Mouse (Mus musculus) retina, postnatal 7 days (tissue): ENCODE results near the gene Ubash3b.

Source experiments
- DNase-seq: peaks from one replicate; pipeline ENCODE4 v3.0.0-alpha.2; 2012; ENCODE audit warnings: low read depth, low spot score

Ubash3b gene

DNA sequence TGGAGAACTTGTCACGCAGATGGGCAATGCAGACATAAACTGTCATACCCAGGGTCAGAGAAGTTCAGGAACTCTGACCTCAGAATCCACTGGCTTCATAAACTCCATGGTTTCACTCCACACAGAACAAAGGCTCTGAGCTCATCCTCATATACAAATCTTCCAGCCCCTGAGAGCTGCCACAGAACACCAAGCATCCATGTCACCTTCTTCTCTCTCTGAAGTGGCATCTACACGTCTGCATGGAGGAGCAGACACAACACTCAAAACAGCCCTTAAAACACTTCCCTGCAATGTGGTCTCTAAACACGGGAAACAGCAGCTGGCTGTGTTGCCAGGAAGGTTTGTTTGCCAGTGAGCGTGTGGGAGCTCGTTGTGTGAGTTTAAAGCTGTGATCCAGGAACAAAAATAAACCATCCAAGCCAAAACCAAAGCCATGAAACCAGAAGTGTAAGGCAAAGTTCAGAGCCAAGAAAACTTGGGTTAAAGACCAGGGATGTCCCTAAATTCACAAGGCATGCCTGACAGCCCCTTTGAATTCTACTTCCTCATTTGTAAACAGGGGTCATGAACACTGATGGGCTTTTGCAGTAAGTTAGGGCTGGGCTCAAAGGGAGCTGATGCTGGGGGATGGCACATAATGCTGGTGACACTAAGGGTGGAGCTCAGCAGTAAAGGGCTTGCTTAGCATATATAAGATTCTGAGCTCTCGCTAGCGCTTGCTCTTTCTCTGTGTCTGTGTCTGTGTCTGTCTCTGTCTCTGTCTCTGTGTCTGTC, 24.6 kb downstream of the Ubash3b start:
- no peak for DNase-seq

- no peak for DNase-seq
Observed at GRCm38 (mm10) chr9:41136273-41136672, 25.2 kb downstream of the Ubash3b start.

- no peak for DNase-seq
Observed at GRCm38 (mm10) chr9:41134907-41135306, 26.6 kb downstream of the Ubash3b start.

- DNase-seq, result no peak
Observed at GRCm38 (mm10) chr9:41130563-41130962, 30.9 kb downstream of the Ubash3b start.

GRCm38 (mm10) chr9:41129802-41130480, 31.6 kb downstream of the Ubash3b start:
- DNase-seq, result no peak

GRCm38 (mm10) chr9:41129273-41129672, 32.2 kb downstream of the Ubash3b start:
- no peak for DNase-seq

GRCm38 (mm10) chr9:41126723-41127122, 34.8 kb downstream of the Ubash3b start:
- DNase-seq, result no peak

GRCm38 (mm10) chr9:41124305-41124704, 37.2 kb downstream of the Ubash3b start:
- no peak for DNase-seq

GRCm38 (mm10) chr9:41122390-41123110, 38.9 kb downstream of the Ubash3b start:
- DNase-seq, result peak; percentile 11

DNA sequence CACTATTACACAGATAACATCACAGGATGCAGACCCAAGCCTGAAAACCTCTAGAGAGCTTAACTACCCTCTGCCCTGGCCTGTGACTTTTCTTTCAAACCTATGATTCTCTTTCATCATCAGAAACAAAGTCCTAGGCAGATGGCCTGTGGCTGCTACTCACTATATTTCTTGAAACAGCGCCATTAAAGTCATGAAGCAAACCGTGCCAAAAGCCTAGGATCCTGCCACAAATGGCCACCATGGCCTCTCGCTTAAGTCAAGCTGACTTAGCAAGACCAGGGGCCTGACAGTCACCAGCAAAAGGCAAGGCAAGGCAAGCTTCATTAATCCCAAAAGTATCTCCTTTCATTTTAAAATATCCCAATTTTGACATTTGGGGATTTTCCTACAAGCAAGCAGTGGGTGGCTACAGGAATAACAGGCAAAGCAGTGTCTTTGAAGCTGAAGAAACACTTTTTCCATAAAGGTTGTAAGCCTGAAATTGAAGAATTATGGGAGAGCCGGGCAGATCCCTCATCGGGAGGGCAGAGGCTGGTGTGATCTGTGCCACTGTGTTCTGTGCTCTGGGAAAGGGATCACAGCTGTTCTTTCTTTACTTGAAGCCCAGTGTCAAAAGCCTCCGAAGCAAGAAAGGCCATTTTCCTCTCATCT, 39.7 kb downstream of the Ubash3b start:
- no peak for DNase-seq

- DNase-seq, result no peak
Observed at GRCm38 (mm10) chr9:41119958-41120357, 41.5 kb downstream of the Ubash3b start.

DNA sequence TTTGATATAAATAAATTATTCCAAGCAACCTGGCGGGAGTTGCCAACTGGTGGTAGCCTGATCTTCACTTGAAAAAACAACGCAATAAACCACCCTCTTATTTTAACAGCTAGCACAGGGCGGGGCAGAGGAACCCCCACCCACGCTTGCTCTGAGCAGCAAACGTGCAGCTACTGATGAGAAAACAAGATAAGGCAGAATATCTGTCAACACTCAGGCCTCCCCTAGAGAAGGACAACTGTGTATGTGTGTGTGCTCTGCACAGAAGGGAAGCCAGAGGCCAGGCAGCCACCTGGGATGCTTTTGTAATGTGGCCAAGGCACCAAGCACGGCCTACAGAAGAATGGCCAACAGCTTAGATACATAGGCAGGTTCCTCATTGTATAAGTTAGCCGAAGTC, 43.4 kb downstream of the Ubash3b start:
- DNase-seq, result no peak

DNA sequence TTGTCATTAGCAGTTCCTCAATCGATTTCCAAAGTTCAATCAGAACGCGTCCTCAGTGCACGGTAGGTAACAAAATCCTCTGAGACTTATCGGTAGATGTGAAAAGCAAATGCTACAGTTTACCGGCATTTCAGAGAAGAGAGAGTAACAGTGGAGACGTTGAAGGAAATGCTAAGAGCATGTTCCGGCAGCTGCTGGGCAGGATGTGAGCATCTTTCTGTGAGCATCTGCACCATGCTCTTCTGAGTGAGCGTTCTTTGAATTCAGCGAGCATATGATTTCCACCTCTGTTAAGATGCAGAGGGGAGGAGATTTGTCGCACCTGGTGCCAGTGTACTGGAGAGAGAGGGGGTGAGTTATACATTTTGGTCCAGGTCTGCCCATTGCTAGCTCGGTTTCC, 45.4 kb downstream of the Ubash3b start:
- DNase-seq, result no peak

GRCm38 (mm10) chr9:41114367-41114766, 47.1 kb downstream of the Ubash3b start:
- DNase-seq, result no peak

DNA sequence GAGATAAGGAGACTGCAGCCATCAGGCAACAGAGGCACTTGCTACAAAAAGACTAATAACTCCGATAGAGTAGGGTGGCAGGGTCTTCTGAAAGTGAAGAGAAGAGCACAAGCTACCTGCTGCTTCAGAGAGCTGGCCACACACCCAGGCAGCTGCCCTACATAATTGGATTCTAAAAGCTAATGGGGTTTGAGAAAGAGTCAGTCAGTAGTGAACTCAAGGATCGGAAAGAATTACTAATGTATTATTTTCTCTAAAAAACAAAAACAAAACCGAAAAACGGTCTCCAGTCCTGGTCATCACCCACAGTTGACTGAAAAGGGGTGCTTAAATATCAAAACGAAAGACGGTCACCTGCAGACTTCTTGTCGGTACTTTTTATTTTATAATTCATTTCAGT, 51.7 kb downstream of the Ubash3b start:
- no peak for DNase-seq

GRCm38 (mm10) chr9:41108324-41109180, 52.9 kb downstream of the Ubash3b start:
- DNase-seq, result peak; percentile 8

DNA sequence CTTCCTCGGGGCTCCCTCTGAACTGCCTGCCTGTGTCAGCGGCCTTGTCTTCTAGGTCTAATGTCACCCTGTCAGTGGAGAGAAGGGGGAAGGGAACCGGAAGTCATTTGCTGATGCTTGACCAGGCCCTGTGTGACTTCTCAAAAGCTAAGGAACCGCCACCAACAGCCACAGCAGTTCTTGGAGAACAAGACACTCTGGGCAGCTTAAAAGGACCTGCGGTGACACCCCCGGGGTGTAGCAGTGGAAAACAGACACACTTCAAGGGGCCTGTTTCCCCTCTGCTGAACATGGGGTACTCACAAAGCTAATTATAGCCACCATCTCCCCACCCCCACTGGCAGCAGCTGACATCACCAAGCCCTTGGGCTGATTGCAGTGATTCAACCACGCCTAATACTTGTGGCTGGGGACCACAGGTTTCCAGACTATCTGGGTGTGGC, 56.3 kb downstream of the Ubash3b start:
- DNase-seq, result no peak

GRCm38 (mm10) chr9:41103722-41104121, 57.8 kb downstream of the Ubash3b start:
- DNase-seq, result no peak

GRCm38 (mm10) chr9:41102613-41103012, 58.9 kb downstream of the Ubash3b start:
- DNase-seq, result no peak

DNA sequence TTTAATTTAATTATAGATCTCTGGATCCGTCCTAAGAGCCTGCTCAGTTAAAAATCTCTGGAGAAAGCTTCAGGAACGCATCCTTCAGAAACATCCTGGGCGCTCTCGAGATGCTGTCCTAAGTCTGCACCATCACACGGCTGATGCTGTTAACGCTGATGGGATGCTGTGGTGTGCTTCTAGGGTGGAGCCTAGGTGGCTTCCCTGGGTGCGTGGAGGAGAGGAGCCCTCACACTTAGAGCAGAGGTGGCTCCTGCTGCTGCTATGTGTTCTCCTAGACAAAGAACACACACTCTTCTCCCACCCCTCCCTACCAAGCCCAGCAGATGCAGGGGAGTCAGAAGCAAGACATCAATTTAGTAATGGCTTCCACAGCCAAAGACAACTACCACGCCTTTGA, 61.6 kb downstream of the Ubash3b start:
- DNase-seq, result no peak

- no peak for DNase-seq
Observed at GRCm38 (mm10) chr9:41099067-41099466, 62.4 kb downstream of the Ubash3b start.
